Mouse (Mus musculus) liver, embryonic 12.5 days (tissue): Measurements from ENCODE around the gene Grk5. TPM values are rescaled to one million over a fixed set of nuclear protein-coding genes. Genes with fewer than 3 reads are reported as not detected.
"Not testable (repeated sequence)": the region's sequence is repeated elsewhere in the genome, so short reads cannot be mapped to it uniquely, and the experiment has no call there.

ENCODE experiments used
- ATAC-seq: fragments of 200-750 bp; cut with Nextera tagmentation; 2 replicates; pipeline ENCODE4 v1.8.0; 2017; ENCODE audit warnings: moderate number of reproducible peaks, mild to moderate bottlenecking, moderate library complexity
- H3K27ac ChIP-seq: fragments of 300-500 bp; sonication (generic); 2 replicates; pipeline ENCODE4 v1.5.1; 2016; ENCODE audit warnings: mild to moderate bottlenecking
- H3K27me3 ChIP-seq: fragments of 300-500 bp; sonication (generic); replicated peaks from 2 replicates; pipeline ENCODE4 v1.6.1; 2016; ENCODE audit warnings: mild to moderate bottlenecking, moderate library complexity
- H3K36me3 ChIP-seq: fragments of 300-500 bp; sonication (generic); 2 replicates; pipeline ENCODE4 v1.6.1; 2016; ENCODE audit warnings: mild to moderate bottlenecking, moderate library complexity
- H3K4me1 ChIP-seq: fragments of 300-500 bp; sonication (generic); 2 replicates; pipeline ENCODE4 v1.6.1; 2016
- H3K4me2 ChIP-seq: fragments of 300-500 bp; sonication (generic); 2 replicates; pipeline ENCODE4 v1.6.1; 2016; ENCODE audit warnings: mild to moderate bottlenecking, moderate library complexity
- H3K4me3 ChIP-seq: fragments of 300-500 bp; sonication (generic); 2 replicates; pipeline ENCODE4 v1.5.1; 2016; ENCODE audit warnings: mild to moderate bottlenecking, moderate library complexity
- H3K9ac ChIP-seq: fragments of 300-500 bp; sonication (generic); 2 replicates; pipeline ENCODE4 v1.6.1; 2016; ENCODE audit warnings: mild to moderate bottlenecking, moderate library complexity
- H3K9me3 ChIP-seq: fragments of 300-500 bp; sonication (generic); replicated peaks from 2 replicates; pipeline ENCODE4 v1.6.1; 2016; ENCODE audit warnings: mild to moderate bottlenecking, moderate library complexity
- WGBS: fragments of 180-500 bp; shearing (Covaris S2); methylation state at CpG from one replicate; pipeline ENCODE4 v1.1.7; 2016; ENCODE audit not compliant: insufficient replicate concordance; 5-methylcytosine and 5-hydroxymethylcytosine counted together
- polyA plus RNA-seq: library from polyadenylated mRNA; unstranded; fragments of >200 nt; fragmentation: Nextera tagmentation; extraction: Ambion mirVana; gene quantifications from 2 replicates; pipeline ENCODE4 v1.2.1, GENCODE M21; 2016

Grk5 gene
- polyA plus RNA-seq, 1 experiment from 2014 or later, result 1.5 TPM

DNA sequence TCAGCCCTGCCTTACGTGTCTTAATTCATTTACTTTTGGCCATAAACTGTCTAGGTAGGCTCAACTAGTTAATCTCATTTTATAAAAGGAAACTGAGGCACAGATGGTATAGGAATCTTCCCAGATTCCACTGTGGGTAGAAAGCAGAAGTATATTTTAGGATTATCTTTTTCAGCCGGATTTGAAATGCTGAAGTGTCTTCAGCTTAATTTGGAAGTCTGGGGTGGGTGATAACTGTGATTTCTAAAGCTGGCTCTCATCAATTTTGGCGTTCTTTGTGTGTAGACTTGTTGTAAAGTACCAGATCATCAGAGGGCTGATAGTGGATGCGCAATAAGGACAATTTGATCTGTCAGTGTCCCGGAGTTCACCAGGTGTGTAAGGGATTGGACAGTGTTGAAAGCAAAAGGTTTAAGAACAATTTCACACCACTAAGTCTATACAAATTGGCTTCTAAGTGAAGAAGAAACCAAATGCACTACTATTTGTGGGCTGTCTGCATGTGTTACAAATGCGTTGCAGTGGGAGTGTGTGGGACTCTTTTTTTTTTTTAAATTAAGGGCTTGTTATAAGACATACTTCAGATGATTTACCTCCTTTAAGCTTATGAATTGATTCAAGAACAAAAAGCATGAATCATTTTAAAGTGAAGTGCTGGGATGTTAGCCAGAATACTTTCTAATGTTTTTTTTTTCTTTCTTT, 27.5 kb downstream of the Grk5 start:
- 61% methylated on average over 6 of the region's 6 CpGs for WGBS

GRCm38 (mm10) chr19:60924534-60924933, 35.0 kb downstream of the Grk5 start:
- H3K9ac ChIP-seq, H3K36me3 ChIP-seq: not testable (repeated sequence)

More for the DNA sequence above, 27.5 kb downstream of the Grk5 start:
- Histone ChIP-seq H3K27me3 (no peaks in the 10 kb centered on the region), H3K27ac (no peak overlapping the region), H3K4me3 (no peak overlapping the region), H3K9me3 (no peaks in the 10 kb centered on the region), H3K9ac (no peak overlapping the region), H3K36me3 (no peaks in the 10 kb centered on the region), H3K4me2 (no peak overlapping the region), H3K4me1 (peaks cover 8% of the 10 kb centered on the region)
- no peak for ATAC-seq

DNA sequence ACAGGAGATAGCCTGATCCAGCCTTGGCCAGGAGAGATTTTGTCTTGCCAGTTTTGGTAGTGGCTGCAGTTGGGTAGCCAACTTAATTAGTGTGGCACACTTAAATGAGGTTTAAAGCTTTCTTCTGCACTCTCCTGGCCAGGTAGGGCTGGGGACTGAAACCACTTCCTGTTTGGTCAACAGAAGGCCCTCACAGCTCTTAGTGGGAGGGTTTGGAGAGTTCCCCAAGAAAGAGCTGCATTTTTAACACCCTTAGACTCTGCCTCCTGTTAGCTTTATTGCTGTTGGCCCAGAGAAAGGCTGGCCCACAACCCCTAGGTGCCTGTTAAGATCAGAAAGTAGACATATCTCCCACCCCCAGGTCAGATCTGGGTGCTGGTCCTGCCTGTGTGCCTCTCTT, 45.5 kb downstream of the Grk5 start:
- Histone ChIP-seq H3K27ac (no peak overlapping the region), H3K4me3 (no peak overlapping the region), H3K36me3 (no peaks in the 10 kb centered on the region), H3K4me2 (no peak overlapping the region), H3K9ac (no peak overlapping the region), H3K9me3 (no peaks in the 10 kb centered on the region), H3K4me1 (no peaks in the 10 kb centered on the region), H3K27me3 (no peaks in the 10 kb centered on the region)
- ATAC-seq, result no peak

More at GRCm38 (mm10) chr19:60924534-60924933, 35.0 kb downstream of the Grk5 start:
- H3K9me3 ChIP-seq, ATAC-seq, H3K27ac ChIP-seq, H3K4me2 ChIP-seq, H3K4me3 ChIP-seq, H3K4me1 ChIP-seq, H3K27me3 ChIP-seq: not testable (repeated sequence)

- WGBS, result 11% methylated on average over 1 of the region's 1 CpGs
- H3K9me3 ChIP-seq, result no peaks in the 10 kb centered on the region
- no peak overlapping the region for H3K4me2 ChIP-seq
- no peaks in the 10 kb centered on the region for H3K36me3 ChIP-seq
- H3K4me3 ChIP-seq, result no peak overlapping the region
- H3K27me3 ChIP-seq, result no peaks in the 10 kb centered on the region
- H3K27ac ChIP-seq, result no peak overlapping the region
- no peaks in the 10 kb centered on the region for H3K4me1 ChIP-seq
- no peak overlapping the region for H3K9ac ChIP-seq
- ATAC-seq, result no peak
These were observed 50.4 kb downstream of the Grk5 start for GRCm38 (mm10) chr19:60939954-60940379.

GRCm38 (mm10) chr19:60940866-60941265, 51.3 kb downstream of the Grk5 start:
- Histone ChIP-seq H3K4me3 (no peak overlapping the region), H3K9ac (no peak overlapping the region), H3K27me3 (no peaks in the 10 kb centered on the region), H3K4me2 (no peak overlapping the region), H3K27ac (no peak overlapping the region), H3K9me3 (no peaks in the 10 kb centered on the region), H3K4me1 (peaks cover 3% of the 10 kb centered on the region; the same call in 1 of the 2 replicates), H3K36me3 (no peaks in the 10 kb centered on the region)
- WGBS, result 74% methylated on average over 1 of the region's 1 CpGs
- no peak for ATAC-seq

- 51% methylated on average over 3 of the region's 3 CpGs for WGBS
- H3K27me3 ChIP-seq, result no peaks in the 10 kb centered on the region
- ATAC-seq, result 0 out of 2 replicates have a peak, but pooled peaks have one; percentile 37
- no peak overlapping the region for H3K4me2 ChIP-seq
- no peaks in the 10 kb centered on the region for H3K9me3 ChIP-seq
- H3K9ac ChIP-seq, result no peak overlapping the region
- H3K4me1 ChIP-seq, result peaks cover 14% of the 10 kb centered on the region; the same call in 1 of the 2 replicates
- no peak overlapping the region for H3K4me3 ChIP-seq
- H3K27ac ChIP-seq, result 0 out of 2 replicates have a peak overlapping the region, but pooled peaks have one; percentile 16
- H3K36me3 ChIP-seq, result no peaks in the 10 kb centered on the region
These were observed 56.3 kb downstream of the Grk5 start for GRCm38 (mm10) chr19:60945801-60946311.

DNA sequence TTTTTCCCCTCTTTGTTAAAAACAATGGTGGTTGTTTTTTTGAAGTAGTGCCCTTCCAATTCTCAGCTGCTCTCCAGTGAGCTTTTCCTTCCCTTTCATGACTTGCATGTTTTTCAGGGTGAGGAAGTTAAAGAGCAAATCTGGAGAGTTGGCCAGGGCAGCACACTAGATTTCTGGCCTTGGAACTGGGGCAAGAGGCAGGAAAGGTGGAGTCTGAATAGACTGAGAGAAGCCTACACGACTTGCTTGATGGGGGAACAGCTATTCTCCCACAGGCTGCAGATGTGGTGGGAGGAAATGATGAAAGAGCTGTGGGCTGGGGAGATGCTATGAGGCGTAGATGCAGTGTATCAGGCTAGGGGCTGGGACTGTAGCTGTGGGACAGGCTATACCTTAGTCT, 57.1 kb downstream of the Grk5 start:
- no peak overlapping the region for H3K4me2 ChIP-seq
- H3K36me3 ChIP-seq, result no peaks in the 10 kb centered on the region
- H3K27ac ChIP-seq, result peak overlapping the region; percentile 16; the same call in 1 of the 2 replicates
- H3K4me1 ChIP-seq, result peaks cover 14% of the 10 kb centered on the region; the same call in 1 of the 2 replicates
- 36% methylated on average over 2 of the region's 2 CpGs for whole genome bisulfite sequencing
- ATAC-seq, result no peak
- no peak overlapping the region for H3K9ac ChIP-seq
- H3K27me3 ChIP-seq, result no peaks in the 10 kb centered on the region
- no peaks in the 10 kb centered on the region for H3K9me3 ChIP-seq
- H3K4me3 ChIP-seq, result no peak overlapping the region

- H3K4me2 ChIP-seq, result no peak overlapping the region
- H3K9ac ChIP-seq, result no peak overlapping the region
- no peak for ATAC-seq
- H3K9me3 ChIP-seq, result no peaks in the 10 kb centered on the region
- H3K4me1 ChIP-seq, result peaks cover 14% of the 10 kb centered on the region; the same call in 1 of the 2 replicates
- H3K27ac ChIP-seq, result no peak overlapping the region
- no peaks in the 10 kb centered on the region for H3K36me3 ChIP-seq
- 24% methylated on average over 1 of the region's 1 CpGs for WGBS
- no peaks in the 10 kb centered on the region for H3K27me3 ChIP-seq
- H3K4me3 ChIP-seq, result no peak overlapping the region
These were observed 59.4 kb downstream of the Grk5 start for GRCm38 (mm10) chr19:60948996-60949395.

- H3K27ac ChIP-seq, result no peak overlapping the region
- H3K36me3 ChIP-seq, result no peaks in the 10 kb centered on the region
- 63% methylated on average over 7 of the region's 7 CpGs for WGBS
- peaks cover 14% of the 10 kb centered on the region; the same call in 1 of the 2 replicates for H3K4me1 ChIP-seq
- no peak overlapping the region for H3K4me2 ChIP-seq
- no peaks in the 10 kb centered on the region for H3K9me3 ChIP-seq
- no peak overlapping the region for H3K9ac ChIP-seq
- no peak overlapping the region for H3K4me3 ChIP-seq
- ATAC-seq, result no peak
- no peaks in the 10 kb centered on the region for H3K27me3 ChIP-seq
These were observed 60.7 kb downstream of the Grk5 start for GRCm38 (mm10) chr19:60950056-60950869.

- Histone ChIP-seq H3K36me3 (no peaks in the 10 kb centered on the region), H3K9me3 (no peaks in the 10 kb centered on the region), H3K9ac (no peak overlapping the region), H3K27ac (no peak overlapping the region), H3K4me1 (no peaks in the 10 kb centered on the region), H3K4me3 (no peak overlapping the region), H3K4me2 (no peak overlapping the region), H3K27me3 (no peaks in the 10 kb centered on the region)
- no peak for ATAC-seq
- 70% methylated on average over 2 of the region's 2 CpGs for WGBS
These were observed 65.6 kb downstream of the Grk5 start for GRCm38 (mm10) chr19:60955131-60955530.

DNA sequence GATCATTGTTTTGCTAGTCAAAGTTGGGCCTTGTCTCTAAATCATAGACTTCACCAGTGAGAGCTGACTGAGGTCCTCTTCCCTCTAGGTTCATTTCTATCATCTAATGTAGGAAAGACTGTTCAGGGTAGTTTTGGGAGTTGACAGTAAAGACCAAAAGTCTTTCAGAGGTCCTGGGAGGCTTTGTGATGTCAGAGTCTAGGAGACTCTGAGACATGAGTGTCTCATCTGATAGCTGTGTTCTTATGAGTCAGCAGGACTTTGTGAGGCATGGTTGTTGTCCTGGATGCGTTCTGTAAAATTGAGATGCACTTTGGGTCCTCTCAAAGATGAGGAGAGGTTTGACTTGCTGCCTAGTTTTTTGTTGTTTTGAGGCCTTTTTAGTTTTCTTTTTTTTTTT, 66.2 kb downstream of the Grk5 start:
- no peak for ATAC-seq
- no peaks in the 10 kb centered on the region for H3K36me3 ChIP-seq
- no peaks in the 10 kb centered on the region for H3K9me3 ChIP-seq
- H3K27me3 ChIP-seq, result no peaks in the 10 kb centered on the region
- H3K4me1 ChIP-seq, result no peaks in the 10 kb centered on the region
- no peak overlapping the region for H3K4me3 ChIP-seq
- 51% methylated on average over 1 of the region's 1 CpGs for WGBS
- H3K27ac ChIP-seq, result no peak overlapping the region
- H3K4me2 ChIP-seq, result no peak overlapping the region
- H3K9ac ChIP-seq, result no peak overlapping the region

DNA sequence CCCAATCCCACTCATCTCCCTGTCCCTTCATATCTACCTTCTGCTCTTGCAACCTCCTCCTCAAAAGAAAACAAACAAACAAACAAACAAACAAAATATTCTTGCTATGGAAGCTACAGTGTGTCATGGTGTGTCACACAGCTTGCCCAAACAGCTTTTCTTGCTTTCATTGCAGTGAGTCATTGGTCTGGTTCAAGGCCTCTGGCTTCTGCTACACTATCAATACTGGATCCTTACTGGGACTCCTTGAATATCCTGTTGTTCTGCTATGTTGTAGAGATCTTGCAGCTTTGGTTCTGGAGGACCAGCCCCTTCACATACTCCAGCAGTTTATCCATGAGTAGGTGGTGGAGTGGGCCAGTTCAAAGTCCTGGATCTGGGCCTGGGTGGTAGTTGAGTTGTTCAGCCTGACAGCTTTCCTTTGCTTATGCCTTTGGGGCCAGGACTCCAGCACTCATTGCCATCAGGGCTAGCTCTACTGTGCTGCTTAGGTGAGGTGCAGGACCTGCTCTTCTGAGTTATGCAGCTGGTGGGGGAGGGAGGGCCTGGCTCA, 66.7 kb downstream of the Grk5 start:
- Histone ChIP-seq H3K27me3 (no peaks in the 10 kb centered on the region), H3K4me1 (no peaks in the 10 kb centered on the region), H3K4me2 (no peak overlapping the region), H3K36me3 (no peaks in the 10 kb centered on the region), H3K9me3 (no peaks in the 10 kb centered on the region), H3K4me3 (no peak overlapping the region), H3K9ac (no peak overlapping the region), H3K27ac (no peak overlapping the region)
- ATAC-seq, result no peak
